Mouse (Mus musculus) bone marrow, adult 2 months (tissue): ENCODE results near the gene Macrod2. TPM values are rescaled to one million over a fixed set of nuclear protein-coding genes. Genes with fewer than 3 reads are reported as not detected.

ENCODE experiments used
- H3K27ac ChIP-seq: fragments of 200-500 bp; 2 replicates; pipeline ENCODE4 v1.5.1; 2012; ENCODE audit warnings: low read depth, mild to moderate bottlenecking, control low read depth, inconsistent platforms, low read length; ENCODE audit not compliant: control insufficient read depth, poor library complexity, insufficient read depth
- H3K4me1 ChIP-seq: fragments of 200-500 bp; 2 replicates; pipeline ENCODE4 v1.6.1; 2011; ENCODE audit warnings: low read length; ENCODE audit not compliant: control insufficient read depth, insufficient read depth
- H3K4me3 ChIP-seq: fragments of 200-500 bp; replicated peaks from 2 replicates; pipeline ENCODE3; 2011; ENCODE audit warnings: mild to moderate bottlenecking, low read depth, low read length, control low read depth; ENCODE audit not compliant: control insufficient read depth
- CTCF ChIP-seq: fragments of 200-500 bp; IDR thresholded peaks from 2 replicates; pipeline ENCODE4 v1.5.1; 2011; ENCODE audit warnings: low read length, control low read depth; ENCODE audit not compliant: control insufficient read depth, insufficient read depth
- POLR2A ChIP-seq: fragments of 200-500 bp; IDR thresholded peaks from 2 replicates; pipeline ENCODE4 v1.6.1; 2011; ENCODE audit warnings: low read depth, mild to moderate bottlenecking, control low read depth, low read length, borderline replicate concordance; ENCODE audit not compliant: control insufficient read depth
- WGBS: fragments of 180-500 bp; shearing (Covaris S2); methylation state at CpG from one replicate; pipeline ENCODE4 v1.1.7; 2018; 5-methylcytosine and 5-hydroxymethylcytosine counted together
- polyA plus RNA-seq: library from polyadenylated mRNA; stranded (reverse); fragments of >200 nt; gene quantifications from 2 replicates; pipeline ENCODE4 v1.2.4, GENCODE M21; 2011; ENCODE audit warnings: low replicate concordance; ENCODE audit not compliant: missing spikeins, insufficient read depth, insufficient read length

Macrod2 gene
- polyA plus RNA-seq, 1 experiment, result 2.8 TPM

GRCm38 (mm10) chr2:141234306-141234705 is 839.2 kb downstream of the Macrod2 start:
- H3K4me3 ChIP-seq, result no peak overlapping the region
- H3K4me1 ChIP-seq, result no peaks in the 10 kb centered on the region
- 86% methylated on average over 8 of the region's 8 CpGs for WGBS
- H3K27ac ChIP-seq, result no peak overlapping the region
- no peak for TF ChIP-seq CTCF

GRCm38 (mm10) chr2:141234724-141235453 is 839.8 kb downstream of the Macrod2 start:
- no peak for TF ChIP-seq POLR2A
- no peak for TF ChIP-seq CTCF
- Histone ChIP-seq H3K4me1 (no peaks in the 10 kb centered on the region), H3K4me3 (no peak overlapping the region), H3K27ac (no peak overlapping the region)
- 70% methylated on average over 5 of the region's 5 CpGs for WGBS

GRCm38 (mm10) chr2:141247680-141248079 is 852.6 kb downstream of the Macrod2 start:
- WGBS, result 70% methylated on average over 2 of the region's 2 CpGs
- no peak overlapping the region for H3K27ac ChIP-seq
- TF ChIP-seq POLR2A, result no peak
- no peak for TF ChIP-seq CTCF

GRCm38 (mm10) chr2:141264582-141264981 is 869.5 kb downstream of the Macrod2 start:
- TF ChIP-seq POLR2A, result no peak
- no peak for TF ChIP-seq CTCF
- H3K27ac ChIP-seq, result no peak overlapping the region
- H3K4me3 ChIP-seq, result no peak overlapping the region
- WGBS, result 78% methylated on average over 4 of the region's 4 CpGs
- H3K4me1 ChIP-seq, result no peaks in the 10 kb centered on the region

More at GRCm38 (mm10) chr2:141247680-141248079, 852.6 kb downstream of the Macrod2 start:
- no peak overlapping the region for H3K4me3 ChIP-seq
- H3K4me1 ChIP-seq, result no peaks in the 10 kb centered on the region

GRCm38 (mm10) chr2:141266591-141266990 is 871.5 kb downstream of the Macrod2 start:
- Histone ChIP-seq H3K4me1 (no peaks in the 10 kb centered on the region), H3K4me3 (no peak overlapping the region), H3K27ac (no peak overlapping the region)
- no peak for TF ChIP-seq POLR2A
- no peak for TF ChIP-seq CTCF

- H3K4me1 ChIP-seq, result no peaks in the 10 kb centered on the region
- H3K27ac ChIP-seq, result no peak overlapping the region
- 68% methylated on average over 4 of the region's 4 CpGs for WGBS
- H3K4me3 ChIP-seq, result no peak overlapping the region
- TF ChIP-seq CTCF, result no peak
- TF ChIP-seq POLR2A, result no peak
These were observed 876.4 kb downstream of the Macrod2 start for GRCm38 (mm10) chr2:141271541-141271940.

GRCm38 (mm10) chr2:141272966-141273365 is 877.9 kb downstream of the Macrod2 start:
- Histone ChIP-seq H3K4me3 (no peak overlapping the region), H3K4me1 (no peaks in the 10 kb centered on the region), H3K27ac (no peak overlapping the region)
- 83% methylated on average over 4 of the region's 4 CpGs for WGBS
- no peak for TF ChIP-seq CTCF
- no peak for TF ChIP-seq POLR2A

- 25% methylated on average over 2 of the region's 2 CpGs for WGBS
- TF ChIP-seq CTCF (no peak), POLR2A (no peak)
- Histone ChIP-seq H3K27ac (no peak overlapping the region), H3K4me3 (no peak overlapping the region), H3K4me1 (no peaks in the 10 kb centered on the region)
These were observed 879.2 kb downstream of the Macrod2 start for GRCm38 (mm10) chr2:141274262-141274661.
